In the genomic region with DNA sequence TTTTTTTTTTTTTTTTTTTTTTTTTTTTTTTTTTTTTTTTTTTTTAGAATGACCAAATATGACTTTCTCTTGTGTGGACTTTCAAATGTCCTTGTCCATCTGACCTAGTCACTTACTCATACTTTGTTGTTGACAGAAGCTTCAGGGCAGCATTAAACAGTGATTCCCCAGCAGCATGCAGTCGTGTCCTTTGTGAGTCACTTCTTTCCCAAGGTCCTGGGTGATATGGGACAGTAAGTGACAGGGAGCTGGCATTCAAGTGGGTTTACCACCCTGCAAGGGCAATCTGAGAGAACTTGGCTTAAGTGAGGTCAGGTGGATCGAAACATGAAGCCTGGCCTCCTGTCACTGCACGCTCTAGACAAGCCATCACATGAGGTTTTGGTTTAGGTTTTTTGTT, we compare ENCODE assay signal across 24 mouse cellular contexts.
DNase-seq lines count a peak whose midpoint lies in the region; ATAC-seq lines count a peak whose summit lies in the region.
"Had no signal": no experiment of that assay in that cellular context is flagged by ENCODE, and none has a peak within 500 bp of the region (broad histone marks: within the 10 kb centered on the region; RNA-seq: fewer than 3 reads in every experiment).

No protein-coding gene starts in this region.

- intact Hi-C loops in heart, postnatal 36 days (cut with DNase I): loop anchor here (5.0 kb wide), 2 partner anchors 202 to 257 kb away; no protein-coding TSS in a partner anchor

- peak; percentile 6 for DNase-seq in heart, adult 8-10 months (ENCODE audit: low spot score)
- no peak for DNase-seq in heart, postnatal 36 days
- peak; percentile 2 for DNase-seq in 3T3-L1 (ENCODE audit: low read depth, low spot score)
- peak; percentile 86 for DNase-seq in adrenal gland, adult 2 months
- no peak for DNase-seq in midbrain, embryonic 14.5 days
- DNase-seq: cerebellum, adult 11-12 months; cerebellum, postnatal 10 days; gastrocnemius, postnatal 10 days; kidney, postnatal 25 days; right cerebral cortex, postnatal 14 days had no signal

- H3K9ac ChIP-seq in heart, embryonic 16.5 days (ENCODE audit: low read length): no peak overlapping the region
- H3K9ac ChIP-seq in midbrain, embryonic 14.5 days (replicated peaks; ENCODE audit: low read length): no peak overlapping the region
- H3K9ac ChIP-seq: limb, embryonic 12.5 days; liver, embryonic 15.5 days had no signal

- H3K9me3 ChIP-seq in heart, embryonic 16.5 days (replicated peaks; ENCODE audit: control insufficient read depth, low read length): no peaks in the 10 kb centered on the region
- no peaks in the 10 kb centered on the region for H3K9me3 ChIP-seq in midbrain, embryonic 14.5 days (ENCODE audit: control insufficient read depth, low read length)
- H3K9me3 ChIP-seq: forebrain, embryonic 10.5 days; limb, embryonic 12.5 days; liver, embryonic 15.5 days; midbrain, embryonic 10.5 days had no signal

- H3K4me2 ChIP-seq in heart, embryonic 16.5 days (ENCODE audit: low read depth, low read length): no peak overlapping the region
- no peak overlapping the region for H3K4me2 ChIP-seq in midbrain, embryonic 14.5 days (ENCODE audit: low read length)
- H3K4me2 ChIP-seq: limb, embryonic 12.5 days; liver, embryonic 15.5 days had no signal

- no peak overlapping the region for H3K27ac ChIP-seq in heart, embryonic 16.5 days (ENCODE audit: low read length)
- H3K27ac ChIP-seq in midbrain, embryonic 14.5 days (replicated peaks; ENCODE audit: low read depth, low read length): no peak overlapping the region
- H3K27ac ChIP-seq: forebrain, embryonic 10.5 days; heart, adult 2 months; hindbrain, postnatal 0 days; layer of hippocampus, adult 2 months; limb, embryonic 12.5 days; liver, embryonic 15.5 days; midbrain, embryonic 10.5 days had no signal

- no peaks in the 10 kb centered on the region for H3K36me3 ChIP-seq in heart, embryonic 16.5 days (ENCODE audit: control insufficient read depth, insufficient read depth)
- H3K36me3 ChIP-seq in midbrain, embryonic 14.5 days (ENCODE audit: control insufficient read depth, insufficient read depth, low read length): no peaks in the 10 kb centered on the region
- H3K36me3 ChIP-seq: forebrain, embryonic 10.5 days; G1E; limb, embryonic 12.5 days; liver, embryonic 15.5 days; midbrain, embryonic 10.5 days had no signal

- H3K4me3 ChIP-seq in heart, embryonic 16.5 days (ENCODE audit: low read length): no peak overlapping the region
- H3K4me3 ChIP-seq in midbrain, embryonic 14.5 days (replicated peaks; ENCODE audit: low read depth, low read length): no peak overlapping the region
- H3K4me3 ChIP-seq: forebrain, embryonic 10.5 days; heart, adult 2 months; layer of hippocampus, adult 2 months; limb, embryonic 12.5 days; liver, embryonic 15.5 days; midbrain, embryonic 10.5 days had no signal

- peaks cover 12% of the 10 kb centered on the region for H3K4me1 ChIP-seq in heart, embryonic 16.5 days (ENCODE audit: control insufficient read depth, insufficient read depth, low read length)
- no peaks in the 10 kb centered on the region for H3K4me1 ChIP-seq in midbrain, embryonic 14.5 days (ENCODE audit: control insufficient read depth, insufficient read depth, low read length)
- H3K4me1 ChIP-seq: forebrain, embryonic 10.5 days; liver, embryonic 15.5 days; midbrain, embryonic 10.5 days had no signal

- WGBS in heart, embryonic 16.5 days: 55% methylated on average over 3 of the region's 3 CpGs
- WGBS in midbrain, embryonic 14.5 days: 94% methylated on average over 3 of the region's 3 CpGs

- ATAC-seq in heart, embryonic 16.5 days (replicated peaks; ENCODE audit: extremely low read depth, insufficient read depth, low FRiP score): peak; percentile 32; the same call in 1 of the 2 replicates
- no peak for ATAC-seq in midbrain, embryonic 14.5 days (ENCODE audit: low FRiP score, low TSS enrichment)
- no peak for ATAC-seq in monocyte, adult 5-6 weeks (replicated peaks; ENCODE audit: insufficient number of reproducible peaks, low FRiP score, low TSS enrichment, poor library complexity, severe bottlenecking)
- ATAC-seq: forebrain, embryonic 16.5 days; hindbrain, postnatal 0 days; intestine, embryonic 16.5 days; lung, postnatal 0 days; Patski had no signal

- H3K27me3 ChIP-seq in heart, embryonic 16.5 days (ENCODE audit: control insufficient read depth, insufficient read depth, low read length): no peaks in the 10 kb centered on the region
- H3K27me3 ChIP-seq in midbrain, embryonic 14.5 days (ENCODE audit: control insufficient read depth, insufficient read depth, low read length): no peaks in the 10 kb centered on the region
- H3K27me3 ChIP-seq: limb, embryonic 12.5 days; liver, embryonic 15.5 days; Patski had no signal

Comparison
In these comparisons a context has a peak if more than half of its experiments do, and no peak if none do; other contexts are left out.
1. DNase-seq: peak in heart, adult 8-10 months (single experiment), 3T3-L1 (single experiment) and adrenal gland, adult 2 months (single experiment); none in heart, postnatal 36 days (0 of 2) and midbrain, embryonic 14.5 days (single experiment).